Mouse (Mus musculus) liver, postnatal 0 days (tissue): Measurements from ENCODE around the gene Jak2.

Source experiments
- CTCF ChIP-seq: sonication (generic); IDR thresholded peaks from 2 replicates; pipeline ENCODE4 v1.5.1; 2016; ENCODE audit warnings: antibody characterized with exemption, low read depth
- EP300 ChIP-seq: IDR thresholded peaks from 2 replicates; pipeline ENCODE4 v1.6.1; 2016; ENCODE audit warnings: antibody characterized with exemption, low read depth, mild to moderate bottlenecking

GRCm38 (mm10) chr19:29232738-29233137, 18.9 kb upstream of the Jak2 start:
- no peak for TF ChIP-seq EP300
- TF ChIP-seq CTCF: no peak
